Mouse (Mus musculus) forebrain, embryonic 16.5 days (tissue): ENCODE measurements around the gene Trp53rkb. TPM values are rescaled to one million over a fixed set of nuclear protein-coding genes. Genes with fewer than 3 reads are reported as not detected.

Experiments used
- polyA plus RNA-seq: library from polyadenylated mRNA; unstranded; fragments of >200 nt; fragmentation: Nextera tagmentation; extraction: Ambion mirVana; gene quantifications from 2 replicates; pipeline ENCODE4 v1.2.1, GENCODE M21; 2015

Trp53rkb gene
- polyA plus RNA-seq, 1 experiment from 2014 or later, result 8.7 TPM

Other genes starting within 250 kb of the Trp53rkb start
- 38.5 and 40.5 TPM in 2 replicates for gene Prex1, start 78.7 kb upstream of the Trp53rkb start, polyA plus RNA-seq
- 3.2 and 3.4 TPM in 2 replicates for gene Arfgef2, start 13.1 kb downstream of the Trp53rkb start, polyA plus RNA-seq
- gene Cse1l, start 113.5 kb downstream of the Trp53rkb start, polyA plus RNA-seq, result 107 and 120 TPM in 2 replicates
- gene Stau1, start 203.8 kb downstream of the Trp53rkb start, polyA plus RNA-seq, result 131 and 145 TPM in 2 replicates
- gene Ddx27, start 222.7 kb downstream of the Trp53rkb start, polyA plus RNA-seq, result 41.0 and 45.0 TPM in 2 replicates